Mouse (Mus musculus): Measurements from ENCODE around the gene Slc30a2. TPM values are rescaled to one million over a fixed set of nuclear protein-coding genes. Genes with fewer than 3 reads are reported as not detected.

The Slc30a2 gene
- 6.9 TPM for polyA plus RNA-seq (2014; fragmentation: Illumina TruSeq; extraction: RNeasy Lipid Tissue Mini Kit (QIAGEN cat#74804))

DNA sequence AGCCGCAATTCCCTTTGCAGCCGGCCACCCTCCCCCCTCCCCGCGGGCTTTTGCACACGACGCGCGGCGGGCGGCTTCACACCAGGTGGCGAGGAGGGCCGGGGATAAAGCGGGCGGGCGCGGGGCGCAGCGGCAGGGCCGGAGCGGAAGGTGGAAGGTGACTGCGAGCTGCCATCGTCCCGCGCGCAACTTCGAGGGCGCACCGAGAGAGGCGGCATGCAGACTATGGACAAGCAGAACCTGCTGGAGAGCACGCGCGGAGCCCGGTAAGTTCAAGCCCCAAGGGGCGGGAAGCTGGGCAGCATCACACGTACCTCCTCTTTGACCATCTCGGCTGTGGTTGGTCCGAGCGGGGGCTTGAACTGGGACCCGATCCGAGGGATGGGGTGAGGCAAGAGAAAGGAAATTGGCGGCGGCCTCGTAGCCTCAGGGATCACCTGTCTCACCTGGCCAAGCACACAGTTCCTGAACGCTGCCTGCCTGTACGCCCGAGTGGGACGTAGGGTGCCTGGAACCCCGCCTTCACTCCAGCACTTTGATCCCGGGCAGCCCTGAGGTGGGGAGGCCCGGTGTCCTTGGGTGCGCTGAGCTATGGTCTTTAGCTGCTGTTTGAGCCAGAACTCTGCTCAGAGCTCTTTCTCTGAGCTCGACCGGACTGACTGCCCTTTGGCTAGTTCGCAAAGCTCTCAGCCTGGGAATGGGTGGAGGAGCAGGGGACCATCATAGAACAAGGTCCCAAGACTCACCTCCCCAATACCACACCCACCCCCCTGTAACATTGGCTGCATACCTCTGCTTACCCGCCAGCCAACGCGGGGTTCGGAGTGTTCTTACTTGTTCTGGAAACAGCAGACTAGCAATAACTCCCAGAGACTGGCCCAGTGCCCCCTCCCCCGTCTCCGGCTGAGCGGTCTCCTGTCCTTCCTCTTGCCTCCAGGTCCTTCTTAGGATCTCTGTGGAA lies at the start of gene Slc30a2:
Slc30a2 (plus strand) TSS at position 111 of the 961 bp plus-strand sequence.

DNA sequence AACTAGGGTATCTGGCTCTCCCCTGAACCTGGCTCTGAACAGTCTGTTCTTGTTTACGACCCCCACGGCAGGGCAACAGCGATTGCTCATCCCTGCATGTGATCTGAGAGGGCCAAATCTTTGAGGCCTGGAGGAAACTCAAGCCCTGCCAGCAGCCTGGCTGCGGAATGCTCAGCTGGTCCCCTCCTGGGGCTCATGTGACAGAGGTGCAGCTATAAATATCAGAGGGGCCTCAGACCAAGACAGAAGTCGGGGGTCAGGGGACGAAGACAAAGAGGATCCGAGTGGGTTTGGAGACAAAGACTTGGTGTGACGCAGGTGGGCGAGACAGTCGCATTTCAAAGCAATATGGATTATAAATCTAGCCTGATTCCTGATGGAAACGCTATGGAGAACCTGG lies 28.1 kb upstream of the Slc30a2 start, which contains the start of gene Trim63:
Trim63 (plus strand) TSS at position 245 of the 400 bp plus-strand sequence.

DNA sequence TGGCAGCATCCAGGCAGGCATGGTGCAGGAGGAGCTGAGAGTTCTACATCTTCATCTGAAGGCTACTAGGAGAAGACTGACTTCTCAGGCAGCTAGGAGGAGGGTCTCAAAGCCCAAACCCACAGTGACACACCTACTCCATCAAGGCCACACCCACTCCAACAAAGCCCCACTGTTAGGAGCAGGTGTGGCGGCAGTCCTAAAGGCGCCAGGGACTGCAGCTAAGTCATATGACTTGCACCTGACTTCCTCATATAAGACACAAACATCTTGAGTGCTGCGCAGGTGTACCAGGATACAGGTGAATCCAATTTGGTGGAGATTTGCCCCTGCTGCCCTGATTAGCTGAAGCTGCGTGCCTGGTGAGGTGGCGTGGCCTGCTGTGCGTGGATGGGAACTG lies 40.8 kb downstream of the Slc30a2 start, which contains the start of gene Extl1:
Extl1 (minus strand) TSS at position 101 of the 400 bp plus-strand sequence.

DNA sequence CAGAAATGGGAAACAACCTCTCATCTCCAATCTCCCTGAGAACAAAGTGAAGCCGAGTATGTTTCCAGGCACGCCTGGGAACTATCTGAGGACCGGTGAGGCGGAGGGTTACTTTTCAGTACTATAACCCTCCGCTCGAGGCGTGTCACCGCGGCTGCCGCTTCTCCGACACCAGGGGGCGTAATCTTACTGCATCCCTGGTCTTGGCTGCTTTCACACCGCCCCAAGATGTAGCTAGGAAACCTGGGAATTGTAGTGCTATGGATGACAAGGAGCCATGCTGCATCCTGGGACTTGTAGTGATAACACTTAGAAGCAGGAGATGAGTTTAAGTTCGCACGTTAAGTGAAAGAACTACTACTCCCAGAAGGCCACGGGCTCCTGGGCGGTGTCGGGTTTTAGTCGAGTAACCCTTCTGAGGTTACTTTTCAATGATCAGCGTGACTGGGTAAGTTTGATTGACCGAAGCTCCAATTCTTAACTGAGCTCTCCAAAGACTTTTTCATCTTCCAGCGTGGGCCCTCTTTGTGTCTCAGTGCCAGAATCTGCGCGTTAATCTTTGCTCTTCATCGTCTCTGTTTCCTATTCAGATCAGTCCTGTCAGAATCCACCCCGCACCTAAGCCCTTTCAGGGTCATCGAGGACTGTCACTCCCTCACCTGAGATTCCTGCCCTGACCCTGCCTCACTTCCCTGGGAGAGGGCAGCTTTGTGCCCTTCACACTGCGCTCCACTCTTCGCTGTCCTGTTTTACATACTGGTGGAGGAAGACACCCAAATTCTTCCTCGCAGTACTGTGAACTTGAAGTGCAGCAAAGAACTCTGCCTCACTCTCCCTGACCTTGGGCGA lies 53.2 kb downstream of the Slc30a2 start, which contains the start of gene Pafah2:
Pafah2 (plus strand) TSS at position 344 of the 849 bp plus-strand sequence.

Other genes with a start within 250 kb of the Slc30a2 start
- gene Cd52, start 248.1 kb upstream of the Slc30a2 start, polyA plus RNA-seq (2014; fragmentation: Illumina TruSeq; extraction: RNeasy Lipid Tissue Mini Kit (QIAGEN cat#74804)), result 44.5 TPM
- gene Ubxn11, start 240.6 kb upstream of the Slc30a2 start, polyA plus RNA-seq (2014; fragmentation: Illumina TruSeq; extraction: RNeasy Lipid Tissue Mini Kit (QIAGEN cat#74804)), result not detected
- gene Sh3bgrl3, start 214.4 kb upstream of the Slc30a2 start, polyA plus RNA-seq (2014; fragmentation: Illumina TruSeq; extraction: RNeasy Lipid Tissue Mini Kit (QIAGEN cat#74804)), result not detected
- gene Cep85, start 156.1 kb upstream of the Slc30a2 start, polyA plus RNA-seq (2014; fragmentation: Illumina TruSeq; extraction: RNeasy Lipid Tissue Mini Kit (QIAGEN cat#74804)), result 6.6 TPM
- gene Gm7534, start 140.2 kb upstream of the Slc30a2 start, polyA plus RNA-seq (2014; fragmentation: Illumina TruSeq; extraction: RNeasy Lipid Tissue Mini Kit (QIAGEN cat#74804)), result not detected
- not detected for gene Catsper4, start 115.8 kb upstream of the Slc30a2 start, polyA plus RNA-seq (2014; fragmentation: Illumina TruSeq; extraction: RNeasy Lipid Tissue Mini Kit (QIAGEN cat#74804))
- gene Cnksr1, start 104.8 kb upstream of the Slc30a2 start, polyA plus RNA-seq (2014; fragmentation: Illumina TruSeq; extraction: RNeasy Lipid Tissue Mini Kit (QIAGEN cat#74804)), result not detected
- not detected for gene E130218I03Rik, start 99.5 kb upstream of the Slc30a2 start, polyA plus RNA-seq (2014; fragmentation: Illumina TruSeq; extraction: RNeasy Lipid Tissue Mini Kit (QIAGEN cat#74804))
- 0.46 TPM for gene Zfp593, start 97.6 kb upstream of the Slc30a2 start, polyA plus RNA-seq (2014; fragmentation: Illumina TruSeq; extraction: RNeasy Lipid Tissue Mini Kit (QIAGEN cat#74804))
- not detected for gene Gm30191, start 96.2 kb upstream of the Slc30a2 start, polyA plus RNA-seq (2014; fragmentation: Illumina TruSeq; extraction: RNeasy Lipid Tissue Mini Kit (QIAGEN cat#74804))
- not detected for gene Grrp1, start 89.1 kb upstream of the Slc30a2 start, polyA plus RNA-seq (2014; fragmentation: Illumina TruSeq; extraction: RNeasy Lipid Tissue Mini Kit (QIAGEN cat#74804))
- 37.5 TPM for gene Pdik1l, start 55.3 kb upstream of the Slc30a2 start, polyA plus RNA-seq (2014; fragmentation: Illumina TruSeq; extraction: RNeasy Lipid Tissue Mini Kit (QIAGEN cat#74804))
- gene Trim63, start 28.1 kb upstream of the Slc30a2 start, polyA plus RNA-seq (2014; fragmentation: Illumina TruSeq; extraction: RNeasy Lipid Tissue Mini Kit (QIAGEN cat#74804)), result not detected
- not detected for gene Extl1, start 40.7 kb downstream of the Slc30a2 start, polyA plus RNA-seq (2014; fragmentation: Illumina TruSeq; extraction: RNeasy Lipid Tissue Mini Kit (QIAGEN cat#74804))
- gene Pafah2, start 53.1 kb downstream of the Slc30a2 start, polyA plus RNA-seq (2014; fragmentation: Illumina TruSeq; extraction: RNeasy Lipid Tissue Mini Kit (QIAGEN cat#74804)), result 3.7 TPM
- gene Stmn1, start 125.1 kb downstream of the Slc30a2 start, polyA plus RNA-seq (2014; fragmentation: Illumina TruSeq; extraction: RNeasy Lipid Tissue Mini Kit (QIAGEN cat#74804)), result 210 TPM
- 14.9 TPM for gene Paqr7, start 153.5 kb downstream of the Slc30a2 start, polyA plus RNA-seq (2014; fragmentation: Illumina TruSeq; extraction: RNeasy Lipid Tissue Mini Kit (QIAGEN cat#74804))
- 6.2 TPM for gene Aunip, start 167.8 kb downstream of the Slc30a2 start, polyA plus RNA-seq (2014; fragmentation: Illumina TruSeq; extraction: RNeasy Lipid Tissue Mini Kit (QIAGEN cat#74804))
- 51.2 TPM for gene Mtfr1l, start 192.2 kb downstream of the Slc30a2 start, polyA plus RNA-seq (2014; fragmentation: Illumina TruSeq; extraction: RNeasy Lipid Tissue Mini Kit (QIAGEN cat#74804))
- 6.8 TPM for gene Selenon, start 209.0 kb downstream of the Slc30a2 start, polyA plus RNA-seq (2014; fragmentation: Illumina TruSeq; extraction: RNeasy Lipid Tissue Mini Kit (QIAGEN cat#74804))